Mouse (Mus musculus): ENCODE measurements around the gene Wipi2. TPM values are rescaled to one million over a fixed set of nuclear protein-coding genes. Genes with fewer than 3 reads are reported as not detected.

The Wipi2 gene
- polyA plus RNA-seq, 1 experiment from 2014 or later, result 41.1 TPM

GRCm38 (mm10) chr5:142693738-142694430, 66.4 kb downstream of the Wipi2 start:
- H3K27me3 ChIP-seq (replicated peaks), result 0 out of 2 replicates have a peak, but pooled peaks cover 3% of the 10 kb centered on the region
- H3K4me1 ChIP-seq, result peaks cover 29% of the 10 kb centered on the region
- no peak overlapping the region for H3K27ac ChIP-seq (replicated peaks)
- H3K4me3 ChIP-seq (replicated peaks), result no peak overlapping the region
- ATAC-seq (ENCODE audit: low FRiP score), result no peak; the same call in 1 of the 2 replicates
- H3K9me3 ChIP-seq (replicated peaks), result no peaks in the 10 kb centered on the region
- H3K36me3 ChIP-seq, result no peaks in the 10 kb centered on the region
- no peak overlapping the region; the same call in 1 of the 2 replicates for H3K4me2 ChIP-seq
- WGBS, result 46% methylated on average over 8 of the region's 8 CpGs
- H3K9ac ChIP-seq (replicated peaks), result no peak overlapping the region

- Histone ChIP-seq H3K4me2 (no peak overlapping the region), H3K9me3 (replicated peaks) (no peaks in the 10 kb centered on the region), H3K4me1 (peaks cover 29% of the 10 kb centered on the region), H3K9ac (replicated peaks) (no peak overlapping the region), H3K36me3 (no peaks in the 10 kb centered on the region), H3K27ac (replicated peaks) (no peak overlapping the region), H3K27me3 (replicated peaks) (0 out of 2 replicates have a peak, but pooled peaks cover 3% of the 10 kb centered on the region), H3K4me3 (replicated peaks) (no peak overlapping the region)
- no peak for ATAC-seq (ENCODE audit: low FRiP score)
- 6% methylated on average over 12 of the region's 12 CpGs for WGBS
Measured at GRCm38 (mm10) chr5:142694627-142695340, 67.3 kb downstream of the Wipi2 start.

DNA sequence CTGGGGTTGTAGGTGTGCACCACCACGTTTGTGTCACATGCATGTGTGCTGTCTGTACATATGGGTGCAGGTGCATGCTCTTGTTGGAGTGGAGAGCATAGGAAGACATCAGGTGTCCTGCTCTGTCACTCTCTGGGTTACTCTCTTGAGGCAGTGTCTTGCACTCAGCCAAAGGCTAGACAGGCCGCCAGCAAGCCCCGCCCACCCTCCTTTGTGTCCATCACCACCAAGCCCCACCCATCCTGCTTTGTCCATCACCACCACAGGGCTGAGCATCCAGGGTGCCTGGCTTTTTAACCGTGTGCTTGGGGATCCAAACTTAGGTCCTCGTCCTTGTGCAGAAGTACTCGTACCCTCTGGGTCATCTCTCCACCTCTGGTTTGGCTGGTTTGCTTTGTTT, 68.8 kb downstream of the Wipi2 start:
- no peaks in the 10 kb centered on the region for H3K36me3 ChIP-seq
- H3K27me3 ChIP-seq (replicated peaks), result peaks cover 3% of the 10 kb centered on the region; the same call in 1 of the 2 replicates
- ATAC-seq (ENCODE audit: low FRiP score), result no peak
- peaks cover 29% of the 10 kb centered on the region for H3K4me1 ChIP-seq
- H3K9ac ChIP-seq (replicated peaks), result no peak overlapping the region
- no peak overlapping the region for H3K27ac ChIP-seq (replicated peaks)
- no peak overlapping the region for H3K4me2 ChIP-seq
- 37% methylated on average over 6 of the region's 6 CpGs for WGBS
- no peak overlapping the region for H3K4me3 ChIP-seq (replicated peaks)
- H3K9me3 ChIP-seq (replicated peaks), result no peaks in the 10 kb centered on the region

- 81% methylated on average over 6 of the region's 6 CpGs for WGBS
- Histone ChIP-seq H3K36me3 (no peaks in the 10 kb centered on the region), H3K4me3 (replicated peaks) (no peak overlapping the region), H3K27ac (replicated peaks) (no peak overlapping the region), H3K4me2 (no peak overlapping the region), H3K27me3 (replicated peaks) (peaks cover 3% of the 10 kb centered on the region; the same call in 1 of the 2 replicates), H3K9me3 (replicated peaks) (no peaks in the 10 kb centered on the region), H3K4me1 (peaks cover 28% of the 10 kb centered on the region), H3K9ac (replicated peaks) (no peak overlapping the region)
- ATAC-seq (ENCODE audit: low FRiP score), result no peak
Measured at GRCm38 (mm10) chr5:142696865-142697264, 69.4 kb downstream of the Wipi2 start.

GRCm38 (mm10) chr5:142697742-142698141, 70.2 kb downstream of the Wipi2 start:
- Histone ChIP-seq H3K9ac (replicated peaks) (no peak overlapping the region), H3K4me1 (peaks cover 25% of the 10 kb centered on the region), H3K36me3 (no peaks in the 10 kb centered on the region), H3K4me3 (replicated peaks) (no peak overlapping the region), H3K27ac (replicated peaks) (no peak overlapping the region), H3K4me2 (no peak overlapping the region), H3K9me3 (replicated peaks) (no peaks in the 10 kb centered on the region), H3K27me3 (replicated peaks) (peaks cover 3% of the 10 kb centered on the region; the same call in 1 of the 2 replicates)
- WGBS, result 77% methylated on average over 2 of the region's 2 CpGs
- no peak for ATAC-seq (ENCODE audit: low FRiP score)

DNA sequence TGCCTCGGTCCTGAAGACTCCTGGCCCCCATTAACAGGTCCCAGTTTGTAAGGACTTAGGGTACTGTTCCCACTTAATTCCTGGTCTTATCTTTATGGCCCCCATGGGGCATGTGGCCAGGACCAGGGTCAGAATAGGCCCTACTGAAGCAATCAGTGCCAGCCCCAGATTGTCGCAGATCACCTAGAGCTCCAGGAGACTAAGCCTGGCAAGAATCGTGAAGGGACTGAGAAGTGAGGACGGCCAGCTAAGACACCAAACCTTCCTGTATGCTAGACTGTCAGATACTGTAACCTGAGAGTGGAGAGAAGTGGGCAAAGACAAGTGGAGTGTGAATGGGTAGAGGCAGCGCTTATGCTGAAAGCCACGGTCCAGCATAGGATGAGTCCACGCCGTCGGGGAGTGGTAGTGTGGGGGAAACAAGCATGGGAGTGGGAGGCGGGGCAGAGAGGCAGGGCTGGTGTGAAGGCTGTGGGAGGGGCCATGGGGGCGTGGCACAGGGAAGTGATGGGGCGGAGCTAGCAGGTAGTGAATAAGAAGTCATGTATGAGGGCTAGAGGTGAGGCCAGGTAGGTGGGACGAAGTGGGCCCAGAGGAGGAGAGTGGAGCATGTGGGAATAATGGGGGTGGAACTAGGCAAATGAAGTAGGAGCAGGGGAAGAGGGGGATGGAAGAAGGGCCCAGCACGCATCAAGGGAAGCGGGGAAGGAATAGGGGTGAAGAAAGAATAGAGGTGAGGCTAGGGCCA, 73.5 kb downstream of the Wipi2 start:
- H3K27me3 ChIP-seq (replicated peaks), result peaks cover 3% of the 10 kb centered on the region; the same call in 1 of the 2 replicates
- H3K9ac ChIP-seq (replicated peaks), result no peak overlapping the region
- 8% methylated on average over 15 of the region's 15 CpGs for WGBS
- H3K36me3 ChIP-seq, result peaks cover 6% of the 10 kb centered on the region
- peaks cover 24% of the 10 kb centered on the region for H3K4me1 ChIP-seq
- H3K27ac ChIP-seq (replicated peaks), result no peak overlapping the region
- H3K9me3 ChIP-seq (replicated peaks), result no peaks in the 10 kb centered on the region
- peak overlapping the region; percentile 80 for H3K4me3 ChIP-seq (replicated peaks)
- H3K4me2 ChIP-seq, result peak overlapping the region; percentile 88
- peak; percentile 60 for ATAC-seq (ENCODE audit: low FRiP score)

GRCm38 (mm10) chr5:142701651-142702510, 74.4 kb downstream of the Wipi2 start:
- peak overlapping the region; percentile 88 for H3K4me2 ChIP-seq
- peak overlapping the region; percentile 80 for H3K9ac ChIP-seq (replicated peaks)
- peak overlapping the region; percentile 80 for H3K4me3 ChIP-seq (replicated peaks)

DNA sequence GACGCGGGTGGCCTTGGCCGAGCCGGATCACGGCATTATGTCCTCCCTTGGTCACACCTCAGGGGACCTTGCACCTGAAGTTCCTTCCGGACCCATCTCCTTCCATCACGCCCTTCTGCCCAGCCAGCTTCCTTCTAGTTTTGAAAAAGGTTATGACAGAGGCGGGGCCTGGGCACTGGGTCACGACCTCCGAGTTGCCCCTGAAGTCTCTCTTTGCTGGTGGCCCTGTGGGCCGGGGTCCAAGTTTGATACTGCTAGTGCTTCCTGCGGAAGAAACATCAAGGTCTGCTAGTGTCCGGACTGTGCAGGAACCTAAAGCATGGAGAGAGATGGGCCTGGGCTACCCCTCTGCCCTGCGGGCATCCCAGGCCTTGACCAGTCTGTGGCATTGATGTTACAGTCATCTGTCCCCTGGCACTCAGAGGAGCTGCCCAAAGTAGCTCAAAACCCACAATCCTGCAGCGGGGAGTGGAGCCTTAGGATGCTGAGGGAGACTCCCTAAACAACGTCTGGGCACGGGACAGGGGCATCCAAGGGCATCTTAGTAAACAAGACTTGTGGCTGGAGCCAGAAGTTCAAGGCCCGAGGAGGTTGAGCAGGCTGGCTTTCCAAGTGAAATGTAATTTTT, 75.1 kb downstream of the Wipi2 start:
- H3K27me3 ChIP-seq (replicated peaks), result peaks cover 3% of the 10 kb centered on the region; the same call in 1 of the 2 replicates
- H3K4me2 ChIP-seq, result peak overlapping the region; percentile 88
- H3K4me3 ChIP-seq (replicated peaks), result peak overlapping the region; percentile 80
- peak overlapping the region; percentile 80 for H3K9ac ChIP-seq (replicated peaks)
- WGBS, result 19% methylated on average over 18 of the region's 18 CpGs
- H3K4me1 ChIP-seq, result peaks cover 24% of the 10 kb centered on the region
- no peaks in the 10 kb centered on the region for H3K9me3 ChIP-seq (replicated peaks)
- peak overlapping the region; percentile 48; the same call in 1 of the 2 replicates for H3K27ac ChIP-seq (replicated peaks)
- peaks cover 9% of the 10 kb centered on the region for H3K36me3 ChIP-seq
- no peak for ATAC-seq (ENCODE audit: low FRiP score)

More at GRCm38 (mm10) chr5:142701651-142702510, 74.4 kb downstream of the Wipi2 start:
- H3K36me3 ChIP-seq, result peaks cover 9% of the 10 kb centered on the region
- under 1% methylated on average over 52 of the region's 72 CpGs for WGBS
- peak overlapping the region; percentile 48; the same call in 1 of the 2 replicates for H3K27ac ChIP-seq (replicated peaks)
- ATAC-seq (ENCODE audit: low FRiP score), result peak; percentile 90
- H3K9me3 ChIP-seq (replicated peaks), result no peaks in the 10 kb centered on the region
- peaks cover 3% of the 10 kb centered on the region; the same call in 1 of the 2 replicates for H3K27me3 ChIP-seq (replicated peaks)
- H3K4me1 ChIP-seq, result peaks cover 24% of the 10 kb centered on the region

- Histone ChIP-seq H3K27me3 (replicated peaks) (peaks cover 3% of the 10 kb centered on the region; the same call in 1 of the 2 replicates), H3K36me3 (peaks cover 13% of the 10 kb centered on the region), H3K9me3 (replicated peaks) (no peaks in the 10 kb centered on the region), H3K27ac (replicated peaks) (no peak overlapping the region), H3K4me1 (peaks cover 24% of the 10 kb centered on the region), H3K4me3 (replicated peaks) (peak overlapping the region; percentile 80), H3K4me2 (peak overlapping the region; percentile 88), H3K9ac (replicated peaks) (peak overlapping the region; percentile 80; the same call in 1 of the 2 replicates)
- 53% methylated on average over 10 of the region's 10 CpGs for WGBS
- ATAC-seq (ENCODE audit: low FRiP score), result no peak
Measured at GRCm38 (mm10) chr5:142703569-142703968, 76.1 kb downstream of the Wipi2 start.

GRCm38 (mm10) chr5:142707709-142708108, 80.2 kb downstream of the Wipi2 start:
- Histone ChIP-seq H3K9ac (replicated peaks) (no peak overlapping the region), H3K27ac (replicated peaks) (no peak overlapping the region), H3K4me2 (no peak overlapping the region), H3K27me3 (replicated peaks) (no peaks in the 10 kb centered on the region), H3K4me3 (replicated peaks) (no peak overlapping the region), H3K36me3 (peaks cover 51% of the 10 kb centered on the region), H3K4me1 (peaks cover 19% of the 10 kb centered on the region), H3K9me3 (replicated peaks) (no peaks in the 10 kb centered on the region)
- no peak for ATAC-seq (ENCODE audit: low FRiP score)
- WGBS, result 91% methylated on average over 5 of the region's 5 CpGs
